ENCODE assay signal across 11 mouse cellular contexts in the genomic region with DNA sequence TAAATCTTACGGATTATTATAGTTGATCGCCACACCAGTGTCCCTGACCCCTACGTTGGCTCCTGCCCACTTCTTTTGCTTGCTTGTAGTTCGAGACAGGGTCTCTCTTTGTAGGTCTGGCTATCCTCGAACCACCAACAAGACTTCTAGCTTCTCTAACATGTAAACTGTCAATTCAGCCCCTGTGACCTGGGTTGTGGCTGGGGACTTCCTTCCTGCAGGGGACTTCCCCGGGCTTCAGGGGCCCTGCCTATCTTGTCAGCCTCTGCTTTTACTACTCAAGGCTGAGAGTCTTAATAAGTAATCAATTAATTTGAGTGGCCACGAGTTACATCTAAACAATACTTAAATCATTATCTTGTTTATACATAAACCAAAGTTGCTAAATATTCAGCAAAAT.
A peak's percentile ranks its signal among the peaks of the same experiment; 100 is the strongest.
DNase-seq lines count a peak whose midpoint lies in the region; ATAC-seq and TF ChIP-seq lines count a peak whose summit lies in the region.
"Had no signal": no experiment of that assay in that cellular context is flagged by ENCODE, and none has a peak within 500 bp of the region (broad histone marks: within the 10 kb centered on the region; RNA-seq: fewer than 3 reads in every experiment).

No protein-coding gene starts in this region.

- no peaks in the 10 kb centered on the region for H3K27me3 ChIP-seq in intestine, embryonic 14.5 days (replicated peaks; ENCODE audit: control insufficient read depth, insufficient read depth, low read length)
- no peaks in the 10 kb centered on the region for H3K27me3 ChIP-seq in intestine, postnatal 0 days (replicated peaks; ENCODE audit: control insufficient read depth, insufficient read depth, low read length)
- H3K27me3 ChIP-seq in liver, embryonic 13.5 days, result no peaks in the 10 kb centered on the region
- H3K27me3 ChIP-seq in thymus, adult 2 months (ENCODE audit: control insufficient read depth, insufficient read depth, low read length), result no peaks in the 10 kb centered on the region
- H3K27me3 ChIP-seq in midbrain, embryonic 10.5 days (ENCODE audit: low read depth, poor library complexity, severe bottlenecking), result no peaks in the 10 kb centered on the region; the same call in 1 of the 2 replicates
- H3K27me3 ChIP-seq: Patski had no signal

- no peaks in the 10 kb centered on the region for H3K9me3 ChIP-seq in intestine, embryonic 14.5 days (ENCODE audit: control insufficient read depth, low read length)
- H3K9me3 ChIP-seq in intestine, postnatal 0 days (ENCODE audit: control insufficient read depth), result no peaks in the 10 kb centered on the region
- no peaks in the 10 kb centered on the region for H3K9me3 ChIP-seq in liver, embryonic 13.5 days (replicated peaks)
- no peaks in the 10 kb centered on the region for H3K9me3 ChIP-seq in midbrain, embryonic 10.5 days (replicated peaks)

- 58% methylated on average over 7 of the region's 7 CpGs for WGBS in intestine, embryonic 14.5 days
- WGBS in intestine, postnatal 0 days, result 52% methylated on average over 7 of the region's 7 CpGs
- WGBS in liver, embryonic 13.5 days (ENCODE audit: insufficient replicate concordance), result 20% methylated on average over 7 of the region's 7 CpGs
- 34% methylated on average over 7 of the region's 7 CpGs for WGBS in thymus, adult 2 months
- 72% methylated on average over 7 of the region's 7 CpGs for WGBS in midbrain, embryonic 10.5 days

- TF ChIP-seq CTCF in intestine, postnatal 0 days (IDR thresholded peaks at IDR 0.05; ENCODE audit: low read depth), result no peak
- TF ChIP-seq CTCF in bone marrow macrophage, adult 2 months (IDR thresholded peaks at IDR 0.05; ENCODE audit: low read depth, low read length), result no peak
- no peak for TF ChIP-seq CTCF in thymus, adult 2 months (IDR thresholded peaks at IDR 0.05; ENCODE audit: borderline replicate concordance, control insufficient read depth, extremely low read depth, insufficient read depth, low read length, poor library complexity)

- no peak overlapping the region for H3K4me2 ChIP-seq in intestine, embryonic 14.5 days (ENCODE audit: low read length)
- no peak overlapping the region; the same call in 1 of the 2 replicates for H3K4me2 ChIP-seq in intestine, postnatal 0 days (replicated peaks; ENCODE audit: low read depth)
- H3K4me2 ChIP-seq in liver, embryonic 13.5 days, result no peak overlapping the region

- no peaks in the 10 kb centered on the region for H3K36me3 ChIP-seq in intestine, embryonic 14.5 days (ENCODE audit: control insufficient read depth, insufficient read depth, low read length)
- no peaks in the 10 kb centered on the region for H3K36me3 ChIP-seq in intestine, postnatal 0 days (ENCODE audit: control insufficient read depth, insufficient read depth)
- H3K36me3 ChIP-seq in liver, embryonic 13.5 days, result no peaks in the 10 kb centered on the region
- no peaks in the 10 kb centered on the region for H3K36me3 ChIP-seq in thymus, adult 2 months (ENCODE audit: control insufficient read depth, insufficient read depth, low read length)
- no peaks in the 10 kb centered on the region for H3K36me3 ChIP-seq in midbrain, embryonic 10.5 days

- no peak for TF ChIP-seq POLR2A in bone marrow macrophage, adult 2 months (IDR thresholded peaks at IDR 0.05; ENCODE audit: borderline replicate concordance, low read depth, low read length)
- TF ChIP-seq POLR2A in thymus, adult 2 months (IDR thresholded peaks at IDR 0.05; ENCODE audit: control insufficient read depth, extremely low read depth, insufficient read depth, low read length, poor library complexity), result no peak

- DNase-seq in intestine, embryonic 14.5 days (ENCODE audit: low spot score), result no peak
- DNase-seq in liver, embryonic 13.5 days, result no peak
- DNase-seq in thymus, adult 2 months, result peak; percentile 47
- no peak for DNase-seq in midbrain, embryonic 10.5 days (ENCODE audit: low spot score)
- no peak for DNase-seq in layer of hippocampus, postnatal 25 days (ENCODE audit: extremely low spot score in 1 of 2, low spot score in 1 of 2)
- no peak for DNase-seq in layer of hippocampus, adult 8-10 months (ENCODE audit: low spot score in 2 of 2)
- DNase-seq: right cerebral cortex, postnatal 14 days had no signal

- H3K27ac ChIP-seq in intestine, embryonic 14.5 days (ENCODE audit: low read depth), result 0 out of 2 replicates have a peak overlapping the region, but pooled peaks have one; percentile 38
- no peak overlapping the region for H3K27ac ChIP-seq in intestine, postnatal 0 days (ENCODE audit: low read depth, low read length)
- peak overlapping the region; percentile 96 for H3K27ac ChIP-seq in bone marrow macrophage, adult 2 months (ENCODE audit: insufficient read depth, low read depth, low read length)
- H3K27ac ChIP-seq in liver, embryonic 13.5 days, result peak overlapping the region; percentile 29; the same call in 1 of the 2 replicates
- H3K27ac ChIP-seq in thymus, adult 2 months (ENCODE audit: control insufficient read depth, insufficient read depth, low read length), result peak overlapping the region; percentile 97
- no peak overlapping the region for H3K27ac ChIP-seq in midbrain, embryonic 10.5 days (replicated peaks)
- H3K27ac ChIP-seq: liver, embryonic 14.5 days had no signal

- no peak overlapping the region for H3K4me3 ChIP-seq in intestine, embryonic 14.5 days (ENCODE audit: low read depth, low read length)
- H3K4me3 ChIP-seq in intestine, postnatal 0 days (ENCODE audit: low read depth, low read length), result no peak overlapping the region
- H3K4me3 ChIP-seq in bone marrow macrophage, adult 2 months (ENCODE audit: insufficient read depth, low read length), result peak overlapping the region; percentile 38
- no peak overlapping the region for H3K4me3 ChIP-seq in liver, embryonic 13.5 days (replicated peaks)
- H3K4me3 ChIP-seq in thymus, adult 2 months (ENCODE audit: control insufficient read depth, insufficient read depth, low read length), result no peak overlapping the region
- no peak overlapping the region for H3K4me3 ChIP-seq in midbrain, embryonic 10.5 days

- peaks cover 38% of the 10 kb centered on the region for H3K4me1 ChIP-seq in intestine, embryonic 14.5 days (replicated peaks; ENCODE audit: control insufficient read depth, insufficient read depth, low read length)
- peaks cover 10% of the 10 kb centered on the region; the same call in 1 of the 2 replicates for H3K4me1 ChIP-seq in intestine, postnatal 0 days (replicated peaks; ENCODE audit: control insufficient read depth, insufficient read depth, low read length)
- peaks cover 34% of the 10 kb centered on the region for H3K4me1 ChIP-seq in bone marrow macrophage, adult 2 months (ENCODE audit: control insufficient read depth, insufficient read depth, low read length)
- H3K4me1 ChIP-seq in liver, embryonic 13.5 days (replicated peaks), result peaks cover 38% of the 10 kb centered on the region
- H3K4me1 ChIP-seq in thymus, adult 2 months (replicated peaks; ENCODE audit: control insufficient read depth, insufficient read depth, low read length), result peaks cover 29% of the 10 kb centered on the region
- peaks cover 68% of the 10 kb centered on the region for H3K4me1 ChIP-seq in midbrain, embryonic 10.5 days

- no peak for ATAC-seq in intestine, embryonic 14.5 days (replicated peaks; ENCODE audit: low FRiP score, low TSS enrichment, low read depth)
- no peak for ATAC-seq in intestine, postnatal 0 days
- ATAC-seq in liver, embryonic 13.5 days (ENCODE audit: low read depth), result no peak
- ATAC-seq: Patski had no signal

- no peak overlapping the region for H3K9ac ChIP-seq in intestine, embryonic 14.5 days (ENCODE audit: low read length)
- H3K9ac ChIP-seq in intestine, postnatal 0 days (ENCODE audit: low read depth, low read length), result no peak overlapping the region
- no peak overlapping the region for H3K9ac ChIP-seq in liver, embryonic 13.5 days
- H3K9ac ChIP-seq: liver, embryonic 14.5 days had no signal

Comparison
In these comparisons a context has a peak if more than half of its experiments do, and no peak if none do; other contexts are left out.
1. H3K27ac ChIP-seq: peak in intestine, embryonic 14.5 days (single experiment), bone marrow macrophage, adult 2 months (single experiment), liver, embryonic 13.5 days (single experiment) and thymus, adult 2 months (single experiment); none in intestine, postnatal 0 days (single experiment) and midbrain, embryonic 10.5 days (single experiment).